Mouse (Mus musculus) frontal cortex, postnatal 14 days (tissue): ENCODE measurements around the gene Ccnjl.

Experiments
- DNase-seq, 2 experiments: peaks; one replicate each; pipeline ENCODE4 v3.0.0; 2022; ENCODE audit warnings: low spot score in 2 of 2

Ccnjl gene

GRCm38 (mm10) chr11:43569188-43569587 is 40.6 kb downstream of the Ccnjl start:
- no peak for DNase-seq

- peak; percentile 27 to 37 for DNase-seq
Observed at GRCm38 (mm10) chr11:43569595-43569994, 41.0 kb downstream of the Ccnjl start.

- no peak for DNase-seq
Observed at GRCm38 (mm10) chr11:43575061-43575375, 46.4 kb downstream of the Ccnjl start.

GRCm38 (mm10) chr11:43575376-43576151 is 47.0 kb downstream of the Ccnjl start:
- no peak for DNase-seq

GRCm38 (mm10) chr11:43577713-43578478 is 49.3 kb downstream of the Ccnjl start:
- no peak for DNase-seq

GRCm38 (mm10) chr11:43585211-43586005 is 56.8 kb downstream of the Ccnjl start:
- DNase-seq = no peak

- peak in 1 of 2 experiments; percentile 57 for DNase-seq
Observed at GRCm38 (mm10) chr11:43586324-43587090, 57.9 kb downstream of the Ccnjl start, which contains the start of gene 4933415A04Rik. Gene 4933415A04Rik (plus strand): TSS chr11:43587040.

GRCm38 (mm10) chr11:43589530-43590072 is 61.0 kb downstream of the Ccnjl start:
- DNase-seq = no peak

- no peak for DNase-seq
Observed at GRCm38 (mm10) chr11:43601440-43601839, 72.9 kb downstream of the Ccnjl start, which contains the start of gene Fabp6. Gene Fabp6 (minus strand): TSS chr11:43601540.

GRCm38 (mm10) chr11:43604207-43604606 is 75.6 kb downstream of the Ccnjl start:
- no peak for DNase-seq

GRCm38 (mm10) chr11:43604891-43605290 is 76.3 kb downstream of the Ccnjl start:
- DNase-seq = no peak

- DNase-seq = no peak
Observed at GRCm38 (mm10) chr11:43605859-43606258, 77.3 kb downstream of the Ccnjl start.

- DNase-seq = no peak
Observed at GRCm38 (mm10) chr11:43608440-43608839, 79.9 kb downstream of the Ccnjl start.

GRCm38 (mm10) chr11:43610006-43610661 is 81.5 kb downstream of the Ccnjl start:
- no peak for DNase-seq

GRCm38 (mm10) chr11:43610662-43611033 is 82.1 kb downstream of the Ccnjl start:
- no peak for DNase-seq

GRCm38 (mm10) chr11:43612834-43613488 is 84.4 kb downstream of the Ccnjl start:
- peak; percentile 48 to 78 for DNase-seq

- no peak for DNase-seq
Observed at GRCm38 (mm10) chr11:43617924-43618323, 89.3 kb downstream of the Ccnjl start.

- DNase-seq = no peak
Observed at GRCm38 (mm10) chr11:43618403-43618802, 89.8 kb downstream of the Ccnjl start.

- no peak for DNase-seq
Observed at GRCm38 (mm10) chr11:43621769-43622168, 93.2 kb downstream of the Ccnjl start.

GRCm38 (mm10) chr11:43624341-43624740 is 95.8 kb downstream of the Ccnjl start:
- DNase-seq = no peak
